Mouse (Mus musculus) stomach, postnatal 0 days (tissue): ENCODE results near the gene Adgrg6.

Experiments
- CTCF ChIP-seq: IDR thresholded peaks from 2 replicates; pipeline ENCODE4 v1.5.1; 2016; ENCODE audit warnings: antibody characterized with exemption, low read depth, mild to moderate bottlenecking, moderate library complexity
- EP300 ChIP-seq: optimal IDR thresholded peaks from 2 replicates; pipeline ENCODE3; 2016; ENCODE audit warnings: antibody characterized with exemption

DNA sequence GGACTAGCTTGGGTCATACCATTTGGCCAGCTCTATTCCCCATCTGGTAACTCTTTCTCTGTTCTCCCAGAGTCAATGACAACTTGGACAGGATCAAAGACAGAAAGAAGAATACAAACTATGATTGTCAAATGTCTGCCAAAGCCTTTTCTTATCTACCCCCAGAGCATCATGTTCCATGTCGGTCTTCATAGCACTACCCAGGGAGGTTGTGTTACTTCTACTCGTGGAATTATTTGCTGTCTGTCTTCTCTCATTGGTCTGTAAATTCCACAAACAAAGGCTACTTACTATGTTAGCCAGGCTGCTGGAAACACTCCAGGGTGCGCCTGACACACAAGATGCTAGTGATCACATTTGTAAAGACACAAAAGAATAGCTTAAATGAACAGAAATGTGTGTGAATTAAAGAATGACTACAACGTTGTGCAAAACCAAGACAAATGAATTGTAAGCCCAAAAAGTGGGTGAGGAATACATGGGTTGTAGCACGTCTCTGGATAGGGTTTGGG is 74.4 kb downstream of the Adgrg6 start:
- no peak for TF ChIP-seq CTCF
- no peak for TF ChIP-seq EP300
